Mouse (Mus musculus) CH12.LX (cell line): ENCODE measurements around the gene Zfp618.
A peak's percentile ranks its signal among the peaks of the same experiment; 100 is the strongest.

Experiments used
- CTCF ChIP-seq, 2 experiments: IDR thresholded peaks in 1 of 2; conservative IDR thresholded peaks in 1 of 2; 2 replicates each; pipeline ENCODE4 v1.5.1; 2011 to 2012; ENCODE audit warnings: low read depth in 2 of 2, low read length in 2 of 2, improper control_type of control experiment in 1 of 2, inconsistent platforms in 1 of 2, mild to moderate bottlenecking in 1 of 2, moderate library complexity in 1 of 2
- E2F4 ChIP-seq: IDR thresholded peaks from 2 replicates; pipeline ENCODE4 v1.6.1; 2011; ENCODE audit warnings: low read depth, low read length, improper control_type of control experiment; ENCODE audit not compliant: insufficient replicate concordance
- EP300 ChIP-seq: IDR thresholded peaks from 2 replicates; pipeline ENCODE4 v1.6.1; 2011; ENCODE audit warnings: low read length, improper control_type of control experiment
- JUND ChIP-seq: conservative IDR thresholded peaks from 2 replicates; pipeline ENCODE4 v1.6.1; 2011; ENCODE audit warnings: low read depth, low read length, improper control_type of control experiment
- MXI1 ChIP-seq: IDR thresholded peaks from 2 replicates; pipeline ENCODE4 v1.6.1; 2011; ENCODE audit warnings: mild to moderate bottlenecking, low read depth, low read length, improper control_type of control experiment
- NELFE ChIP-seq: IDR thresholded peaks from 2 replicates; pipeline ENCODE4 v1.6.1; 2011; ENCODE audit warnings: low read depth, low read length, improper control_type of control experiment

DNA sequence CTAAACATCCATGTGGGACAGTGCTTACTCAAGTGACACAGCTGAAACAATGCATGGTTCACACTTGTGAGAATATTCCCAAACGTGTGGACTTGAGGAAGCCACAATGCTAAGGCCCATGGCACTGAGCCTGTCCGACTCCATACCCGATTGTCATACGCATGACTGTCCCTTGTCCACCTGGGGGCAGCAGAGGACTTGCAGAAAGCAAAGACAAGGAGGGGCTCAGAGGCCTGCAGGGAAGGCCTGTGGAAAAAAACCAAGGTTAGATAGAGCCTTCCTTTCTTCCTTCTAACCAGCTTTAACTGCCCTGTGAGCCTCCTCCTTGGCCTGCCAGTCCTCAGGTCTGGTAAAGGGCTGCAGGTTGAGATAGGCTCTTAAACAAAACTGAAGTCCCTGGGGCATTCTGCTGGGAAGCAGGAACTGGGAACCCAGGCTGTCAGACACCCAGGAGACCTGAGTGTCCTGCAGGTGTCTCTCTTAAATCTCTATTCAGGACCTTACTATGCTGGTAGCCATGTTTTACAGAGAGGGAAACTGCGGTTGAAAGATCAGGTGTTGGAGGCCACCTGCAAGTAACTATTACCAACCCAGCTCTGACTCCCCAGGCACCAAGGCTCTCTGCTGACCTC, 193.7 kb downstream of the Zfp618 start:
- TF ChIP-seq MXI1 (no peak), JUND (no peak), NELFE (no peak), CTCF (conservative IDR thresholded peaks at IDR 0.05 in 1 of 2, IDR thresholded peaks at IDR 0.05 in 1 of 2; ENCODE audit: low read depth in 2 of 2, low read length in 2 of 2) (peak; percentile 47 to 78), EP300 (no peak), E2F4 (no peak)
